Mouse (Mus musculus): ENCODE results near the gene Efcab8.

DNA sequence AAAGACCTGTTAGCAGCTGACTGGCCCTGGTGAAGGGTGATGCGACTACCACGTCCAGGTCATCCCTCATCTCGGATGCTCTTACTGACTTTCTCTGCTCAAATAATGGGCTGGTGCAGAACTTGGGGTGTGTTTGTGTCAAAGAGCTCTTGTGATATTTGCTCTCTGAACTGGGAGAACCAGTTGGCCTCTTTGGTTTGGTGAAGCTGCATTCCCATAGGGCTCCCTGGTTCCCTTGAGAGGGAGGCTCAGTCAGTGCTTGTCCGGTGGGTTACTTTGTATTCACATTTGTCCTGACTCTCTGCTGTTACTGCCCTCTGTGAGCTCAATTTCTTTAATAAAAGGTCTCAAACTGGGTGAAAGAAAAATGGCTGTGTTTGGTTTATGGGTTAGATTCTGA lies 6.8 kb upstream of the Efcab8 start:
- TF ChIP-seq POLR2A (IDR thresholded peaks at IDR 0.05; ENCODE audit: control insufficient read depth in 1 of 2, insufficient read depth in 1 of 2, low read depth in 1 of 2, low read length in 2 of 2, poor library complexity in 1 of 2) = no peak
- TF ChIP-seq CTCF (IDR thresholded peaks at IDR 0.05 in 2 of 3, conservative IDR thresholded peaks at IDR 0.05 in 1 of 3; ENCODE audit: control insufficient read depth in 1 of 3, insufficient read depth in 1 of 3, low read depth in 2 of 3, low read length in 3 of 3, poor library complexity in 1 of 3, severe bottlenecking in 1 of 3) = no peak
- TF ChIP-seq MYC (IDR thresholded peaks at IDR 0.05; ENCODE audit: low read depth, low read length) = no peak
- no peak for TF ChIP-seq TBP (IDR thresholded peaks at IDR 0.05; ENCODE audit: low read depth, low read length)
- no peak for TF ChIP-seq CHD2 (IDR thresholded peaks at IDR 0.05; ENCODE audit: low read length)
- TF ChIP-seq JUND (IDR thresholded peaks at IDR 0.05; ENCODE audit: low read depth, low read length) = no peak
- TF ChIP-seq TCF12 (IDR thresholded peaks at IDR 0.05; ENCODE audit: low read depth, low read length) = no peak
- no peak for TF ChIP-seq ZNF384 (IDR thresholded peaks at IDR 0.05; ENCODE audit: low read depth, low read length)

Measured in MEL (cell line).